Mouse (Mus musculus) Patski (cell line): Measurements from ENCODE around the gene Tal1. TPM values are rescaled to one million over a fixed set of nuclear protein-coding genes. Genes with fewer than 3 reads are reported as not detected.
A peak's percentile ranks its signal among the peaks of the same experiment; 100 is the strongest.

ENCODE experiments used
- ATAC-seq: fragments of 100-300 bp; one replicate; pipeline ENCODE4 v1.8.0; 2021
- CTCF ChIA-PET: fragments of 350-600 bp; sonication (Branson Sonifier 250); formaldehyde crosslinking; loops from one replicate; lab custom pipeline; 2022; ENCODE audit warnings: inconsistent platforms; lab: Charles Lee
- POLR2A ChIA-PET: fragments of 350-600 bp; sonication (Branson Sonifier 250); formaldehyde crosslinking; loops from one replicate; lab custom pipeline; 2022; ENCODE audit warnings: antibody characterized with exemption, inconsistent platforms; lab: Charles Lee
- DNase-seq: peaks from one replicate; pipeline ENCODE4 v3.0.0-alpha.2; 2011; ENCODE audit warnings: low read depth, low spot score
- H3K27me3 ChIP-seq: fragments of 371-371 bp; one replicate; pipeline ENCODE4 v1.5.1; 2021
- CTCF ChIP-seq: fragments of 100-300 bp; IDR thresholded peaks from one replicate; pipeline ENCODE4 v1.5.1; 2021
- in situ Hi-C: fragments of 300-500 bp; cut with MboI; formaldehyde crosslinking; loops from 3 replicates; pipeline ENCODE4 v1.11.1; 2018; ENCODE audit warnings: low pct_unique_long_range_greater_than_20kb, mixed read lengths
- polyA plus RNA-seq: library from polyadenylated mRNA; unstranded; gene quantifications from one replicate; pipeline ENCODE4 v1.2.3, GENCODE M21; 2021

Tal1 gene
- polyA plus RNA-seq, 1 experiment from 2014 or later = 1.2 TPM

- POLR2A ChIA-PET = no interaction called here
- no peak for DNase-seq
- CTCF ChIA-PET = interaction anchor here (1.8 kb wide), 1 partner anchor 23 kb away, joined by 6 read pairs; no protein-coding TSS in a partner anchor
- no peak for ATAC-seq
- no peaks in the 10 kb centered on the region for H3K27me3 ChIP-seq
- in situ Hi-C loops = no loop called here
- TF ChIP-seq CTCF = no peak
These were observed 7.5 kb downstream of the Tal1 start for GRCm38 (mm10) chr4:115063518-115064239.

- DNase-seq = no peak
- ChIA-PET CTCF (interaction anchor here (2.4 kb wide), 1 partner anchor 14 kb away, joined by 10 read pairs; no protein-coding TSS in a partner anchor), POLR2A (no interaction called here)
- in situ Hi-C loops = no loop called here
- TF ChIP-seq CTCF = no peak
- H3K27me3 ChIP-seq = no peaks in the 10 kb centered on the region
- no peak for ATAC-seq
These were observed 15.4 kb downstream of the Tal1 start for GRCm38 (mm10) chr4:115071668-115072067.

GRCm38 (mm10) chr4:115074789-115075188, 18.6 kb downstream of the Tal1 start:
- no peak for TF ChIP-seq CTCF
- ATAC-seq (peak; percentile 93), DNase-seq (no peak)
- ChIA-PET POLR2A (interaction anchor here (0.6 kb wide), 1 partner anchor 972 kb away, joined by 4 read pairs; no protein-coding TSS in a partner anchor), CTCF (interaction anchor here (1.7 kb wide), 1 partner anchor 11 kb away, joined by 8 read pairs; no protein-coding TSS in a partner anchor)
- no peaks in the 10 kb centered on the region for H3K27me3 ChIP-seq
- in situ Hi-C loops = no loop called here

- DNase-seq (no peak), ATAC-seq (peak; percentile 28)
- ChIA-PET CTCF (interaction anchor here (1.7 kb wide), 1 partner anchor 10 kb away, joined by 8 read pairs; no protein-coding TSS in a partner anchor), POLR2A (interaction anchor here (0.6 kb wide), 1 partner anchor 971 kb away, joined by 4 read pairs; no protein-coding TSS in a partner anchor)
- TF ChIP-seq CTCF = no peak
- in situ Hi-C loops = no loop called here
- H3K27me3 ChIP-seq = no peaks in the 10 kb centered on the region
These were observed 19.1 kb downstream of the Tal1 start for GRCm38 (mm10) chr4:115075204-115075915.

- in situ Hi-C loops = no loop called here
- DNase-seq (no peak), ATAC-seq (no peak)
- H3K27me3 ChIP-seq = no peaks in the 10 kb centered on the region
- CTCF ChIA-PET = interaction anchor here (0.7 to 1.2 kb wide), 5 partner anchors 17 to 96 kb away, joined by 3 to 4 read pairs (median 3); no protein-coding TSS in a partner anchor
- TF ChIP-seq CTCF = no peak
- POLR2A ChIA-PET = interaction anchor here (0.7 kb wide), 1 partner anchor 10 kb away, joined by 3 read pairs; no protein-coding TSS in a partner anchor
These were observed 22.9 kb downstream of the Tal1 start for GRCm38 (mm10) chr4:115078892-115079820.

- no peak for TF ChIP-seq CTCF
- in situ Hi-C loops = no loop called here
- DNase-seq (no peak), ATAC-seq (no peak)
- ChIA-PET CTCF (interaction anchor here (0.7 to 1.0 kb wide), 2 partner anchors 32 to 97 kb away, joined by 3 to 4 read pairs; no protein-coding TSS in a partner anchor), POLR2A (no interaction called here)
- H3K27me3 ChIP-seq = no peaks in the 10 kb centered on the region
These were observed 23.7 kb downstream of the Tal1 start for GRCm38 (mm10) chr4:115079821-115080349.

- H3K27me3 ChIP-seq = no peaks in the 10 kb centered on the region
- ChIA-PET POLR2A (no interaction called here), CTCF (interaction anchor here (6.8 kb wide), 1 partner anchor 37 kb away, joined by 45 read pairs; no protein-coding TSS in a partner anchor)
- in situ Hi-C loops = no loop called here
- DNase-seq (no peak), ATAC-seq (no peak)
- TF ChIP-seq CTCF = no peak
These were observed 26.8 kb downstream of the Tal1 start for GRCm38 (mm10) chr4:115083031-115083430.

- peak; percentile 91 for TF ChIP-seq CTCF
- CTCF ChIA-PET = interaction anchor here (0.7 to 6.8 kb wide), 19 partner anchors 9 to 104 kb away, joined by 3 to 45 read pairs (median 6); partner anchors contain the start of gene Stil
- POLR2A ChIA-PET = no interaction called here
- in situ Hi-C loops = no loop called here
- DNase-seq (no peak), ATAC-seq (peak; percentile 32)
- no peaks in the 10 kb centered on the region for H3K27me3 ChIP-seq
These were observed 29.4 kb downstream of the Tal1 start for GRCm38 (mm10) chr4:115085522-115086095.

GRCm38 (mm10) chr4:115086257-115086656, 30.0 kb downstream of the Tal1 start:
- ATAC-seq (no peak), DNase-seq (no peak)
- H3K27me3 ChIP-seq = no peaks in the 10 kb centered on the region
- no peak for TF ChIP-seq CTCF
- ChIA-PET CTCF (interaction anchor here (1.0 to 6.8 kb wide), 17 partner anchors 8 to 104 kb away, joined by 3 to 45 read pairs (median 6); partner anchors contain the start of gene Stil), POLR2A (interaction anchor here (0.7 to 0.9 kb wide), 2 partner anchors 39 to 87 kb away, joined by 3 to 4 read pairs; no protein-coding TSS in a partner anchor)
- in situ Hi-C loops = no loop called here
